Mouse (Mus musculus) limb, embryonic 12.5 days (tissue): ENCODE results near the gene Hepacam2. TPM values are rescaled to one million over a fixed set of nuclear protein-coding genes. Genes with fewer than 3 reads are reported as not detected.
"Not testable (repeated sequence)": the region's sequence is repeated elsewhere in the genome, so short reads cannot be mapped to it uniquely, and the experiment has no call there.

Experiments
- ATAC-seq: fragments of 200-750 bp; cut with Nextera tagmentation; 2 replicates; pipeline ENCODE4 v1.8.0; 2017; ENCODE audit warnings: low read depth, moderate TSS enrichment; ENCODE audit not compliant: insufficient number of reproducible peaks, insufficient read depth, low FRiP score, low TSS enrichment
- H3K27ac ChIP-seq: fragments of 300-500 bp; sonication (generic); 2 replicates; pipeline ENCODE4 v1.5.1; 2016; ENCODE audit warnings: mild to moderate bottlenecking, moderate library complexity
- H3K27me3 ChIP-seq: fragments of 300-500 bp; sonication (generic); 2 replicates; pipeline ENCODE4 v1.6.1; 2016; ENCODE audit warnings: mild to moderate bottlenecking, moderate library complexity
- H3K36me3 ChIP-seq: fragments of 300-500 bp; sonication (generic); 2 replicates; pipeline ENCODE4 v1.6.1; 2016; ENCODE audit warnings: mild to moderate bottlenecking, moderate library complexity
- H3K4me1 ChIP-seq: fragments of 300-500 bp; sonication (generic); replicated peaks from 2 replicates; pipeline ENCODE4 v1.6.1; 2016
- H3K4me2 ChIP-seq: fragments of 300-500 bp; sonication (generic); 2 replicates; pipeline ENCODE4 v1.6.1; 2016; ENCODE audit warnings: mild to moderate bottlenecking, moderate library complexity
- H3K4me3 ChIP-seq: fragments of 300-500 bp; sonication (generic); replicated peaks from 2 replicates; pipeline ENCODE4 v1.5.1; 2016; ENCODE audit warnings: mild to moderate bottlenecking
- H3K9ac ChIP-seq: fragments of 300-500 bp; sonication (generic); replicated peaks from 2 replicates; pipeline ENCODE4 v1.6.1; 2016; ENCODE audit warnings: mild to moderate bottlenecking, moderate library complexity
- H3K9me3 ChIP-seq: fragments of 300-500 bp; sonication (generic); 2 replicates; pipeline ENCODE4 v1.6.1; 2016; ENCODE audit warnings: mild to moderate bottlenecking, moderate library complexity
- WGBS: fragments of 180-500 bp; shearing (Covaris S2); methylation state at CpG from one replicate; pipeline ENCODE4 v1.1.7; 2016; 5-methylcytosine and 5-hydroxymethylcytosine counted together
- polyA plus RNA-seq: library from polyadenylated mRNA; unstranded; fragments of >200 nt; fragmentation: Nextera tagmentation; extraction: Ambion mirVana; gene quantifications from 2 replicates; pipeline ENCODE4 v1.2.1, GENCODE M21; 2016

The Hepacam2 gene
- polyA plus RNA-seq, 1 experiment from 2014 or later: 0.30 TPM

DNA sequence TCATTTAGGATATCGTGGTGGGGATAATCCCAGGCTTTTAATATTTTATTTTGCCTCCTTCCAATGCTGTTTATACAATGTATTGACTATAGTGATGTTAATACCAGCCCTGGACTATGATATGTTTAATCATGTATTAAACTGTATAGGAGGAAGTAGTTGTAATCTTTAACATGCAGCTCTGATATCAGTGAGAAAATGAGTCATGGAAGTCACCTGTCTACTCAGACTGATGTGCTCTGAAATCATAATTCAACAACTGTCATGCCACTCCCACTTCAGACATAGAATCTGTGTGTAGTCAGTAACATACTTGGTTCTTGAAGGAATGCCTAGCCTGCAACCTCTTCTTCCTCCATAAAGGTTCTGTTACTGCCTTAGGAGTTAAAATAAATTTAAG, 29.5 kb downstream of the Hepacam2 start:
- WGBS: 46% methylated on average over 1 of the region's 1 CpGs
- Histone ChIP-seq H3K9ac (no peak overlapping the region), H3K27ac (no peak overlapping the region), H3K4me3 (no peak overlapping the region), H3K9me3 (no peaks in the 10 kb centered on the region), H3K4me1 (no peaks in the 10 kb centered on the region), H3K27me3 (no peaks in the 10 kb centered on the region), H3K36me3 (no peaks in the 10 kb centered on the region), H3K4me2 (no peak overlapping the region)
- no peak for ATAC-seq

DNA sequence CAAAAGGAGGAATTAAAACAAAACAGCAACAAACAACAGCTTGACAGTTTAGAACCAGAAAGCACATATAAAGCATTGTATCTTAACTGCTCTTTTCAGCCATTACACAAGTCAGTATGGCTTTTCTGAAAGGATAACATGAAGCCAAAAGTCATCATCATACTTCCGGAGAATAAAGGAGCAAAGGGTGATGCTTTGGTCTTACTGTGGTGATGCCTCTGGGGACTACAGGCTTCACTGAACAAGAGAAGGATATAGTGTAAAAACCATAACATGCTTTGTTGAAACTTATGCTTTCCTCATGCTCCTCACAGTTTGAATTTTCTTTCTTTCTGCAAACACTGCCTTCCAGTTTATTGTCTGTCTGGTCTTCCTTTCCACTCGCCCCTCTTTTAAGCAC, 34.5 kb downstream of the Hepacam2 start:
- Histone ChIP-seq H3K27ac (no peak overlapping the region), H3K4me1 (no peaks in the 10 kb centered on the region; the same call in 1 of the 2 replicates), H3K36me3 (no peaks in the 10 kb centered on the region), H3K9ac (no peak overlapping the region), H3K4me2 (no peak overlapping the region), H3K4me3 (no peak overlapping the region), H3K9me3 (no peaks in the 10 kb centered on the region), H3K27me3 (no peaks in the 10 kb centered on the region)
- no peak for ATAC-seq
- WGBS: 81% methylated on average over 2 of the region's 2 CpGs

DNA sequence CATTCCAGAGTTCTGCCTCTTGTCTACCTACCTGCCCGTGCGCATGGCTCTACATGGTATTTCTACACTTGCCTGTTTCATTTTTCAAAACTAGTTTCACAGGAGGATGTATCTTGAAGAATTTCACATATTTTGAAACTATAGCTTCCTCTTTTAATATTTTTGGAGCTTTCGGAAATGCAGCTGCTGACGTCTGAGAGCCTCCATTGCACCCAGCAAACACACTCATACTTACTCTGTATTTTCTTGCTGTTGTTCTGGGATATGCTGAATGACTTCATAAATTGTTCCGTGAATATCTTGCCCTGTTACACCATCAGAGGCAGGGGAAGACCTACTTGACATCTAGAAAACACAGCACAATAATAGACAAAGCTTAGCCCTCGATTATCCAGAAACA, 35.1 kb downstream of the Hepacam2 start:
- H3K4me2 ChIP-seq: no peak overlapping the region
- H3K4me3 ChIP-seq: no peak overlapping the region
- H3K9ac ChIP-seq: no peak overlapping the region
- no peak for ATAC-seq
- H3K27me3 ChIP-seq: no peaks in the 10 kb centered on the region
- no peaks in the 10 kb centered on the region; the same call in 1 of the 2 replicates for H3K4me1 ChIP-seq
- no peaks in the 10 kb centered on the region for H3K36me3 ChIP-seq
- no peaks in the 10 kb centered on the region for H3K9me3 ChIP-seq
- no peak overlapping the region for H3K27ac ChIP-seq
- WGBS: 64% methylated on average over 6 of the region's 6 CpGs

DNA sequence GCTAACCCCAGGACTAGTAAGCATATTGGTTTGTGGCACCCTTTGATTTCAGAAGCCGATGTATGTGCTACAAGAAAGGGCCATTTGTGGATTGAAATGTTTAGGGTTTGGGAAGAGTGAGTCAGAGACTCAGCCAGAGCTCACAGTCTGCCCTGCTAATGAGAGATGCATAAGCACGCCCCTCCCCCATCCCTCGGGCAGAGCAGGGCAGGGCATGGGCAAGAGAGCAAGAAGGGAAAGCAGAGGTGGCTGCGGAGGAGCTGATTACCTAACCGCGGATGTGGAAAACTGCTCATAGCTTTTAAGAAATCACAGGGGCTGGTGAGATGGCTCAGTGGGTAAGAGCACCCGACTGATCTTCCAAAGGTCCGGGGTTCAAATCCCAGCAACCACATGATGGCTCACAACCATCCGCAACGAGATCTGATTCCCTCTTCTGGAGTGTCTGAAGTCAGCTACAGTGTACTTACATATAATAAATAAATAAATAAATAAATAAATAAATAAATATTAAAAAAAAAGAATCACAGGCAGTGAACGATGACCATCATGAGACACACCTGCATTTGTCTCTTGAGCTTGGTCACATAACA, 42.1 kb downstream of the Hepacam2 start:
- Histone ChIP-seq H3K36me3 (no peaks in the 10 kb centered on the region), H3K9me3 (no peaks in the 10 kb centered on the region), H3K9ac (no peak overlapping the region), H3K4me1 (no peaks in the 10 kb centered on the region), H3K27ac (no peak overlapping the region), H3K4me3 (no peak overlapping the region), H3K27me3 (no peaks in the 10 kb centered on the region), H3K4me2 (no peak overlapping the region)
- 67% methylated on average over 11 of the region's 11 CpGs for WGBS
- ATAC-seq: no peak

DNA sequence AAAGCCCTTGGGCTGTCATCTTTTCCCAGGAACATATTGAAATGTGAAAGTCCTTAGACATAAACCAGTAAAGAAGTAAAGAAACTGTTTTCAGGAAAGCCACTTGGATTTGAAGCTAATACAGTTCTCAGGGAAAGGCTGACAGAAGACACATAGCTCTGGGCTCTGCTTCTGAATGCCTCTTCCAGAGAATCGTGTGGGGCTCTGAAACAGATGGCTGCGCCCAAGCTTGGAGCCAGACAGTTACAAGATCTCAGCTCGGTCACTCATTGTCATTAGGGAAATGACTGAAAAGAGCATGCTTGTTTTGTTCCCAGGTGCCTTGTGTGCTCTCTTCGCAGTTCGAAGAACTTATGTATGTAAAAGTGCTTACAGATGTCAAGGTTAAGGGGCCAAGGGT, 43.7 kb downstream of the Hepacam2 start:
- Histone ChIP-seq H3K9ac (no peak overlapping the region), H3K36me3 (no peaks in the 10 kb centered on the region), H3K27ac (no peak overlapping the region), H3K4me2 (no peak overlapping the region), H3K4me3 (no peak overlapping the region), H3K4me1 (no peaks in the 10 kb centered on the region), H3K27me3 (no peaks in the 10 kb centered on the region), H3K9me3 (no peaks in the 10 kb centered on the region)
- WGBS: 30% methylated on average over 5 of the region's 5 CpGs
- ATAC-seq: no peak

DNA sequence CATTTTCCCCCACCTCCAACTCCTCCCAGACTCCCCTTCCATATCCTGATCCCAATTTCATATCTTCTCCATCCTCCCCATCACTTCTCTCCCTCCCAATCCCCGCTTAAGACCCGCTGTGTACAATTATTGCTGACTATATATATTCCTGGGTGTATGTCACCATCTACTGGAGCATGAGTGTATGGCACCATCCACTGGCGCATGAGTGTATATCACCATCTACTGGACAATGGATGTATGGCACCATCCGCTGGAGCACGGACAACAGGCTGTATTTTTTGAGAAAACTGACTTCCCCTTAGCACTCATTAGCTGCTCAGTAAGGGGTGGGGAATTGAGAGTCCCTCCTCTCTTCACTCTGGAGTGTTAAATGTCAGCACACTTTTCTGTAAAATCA, 50.7 kb downstream of the Hepacam2 start:
- H3K4me3 ChIP-seq: no peak overlapping the region
- H3K36me3 ChIP-seq: no peaks in the 10 kb centered on the region
- no peaks in the 10 kb centered on the region for H3K27me3 ChIP-seq
- no peaks in the 10 kb centered on the region for H3K9me3 ChIP-seq
- no peak overlapping the region for H3K4me2 ChIP-seq
- no peak for ATAC-seq
- WGBS: 4% methylated on average over 5 of the region's 5 CpGs
- H3K9ac ChIP-seq: no peak overlapping the region
- no peaks in the 10 kb centered on the region for H3K4me1 ChIP-seq
- no peak overlapping the region for H3K27ac ChIP-seq

DNA sequence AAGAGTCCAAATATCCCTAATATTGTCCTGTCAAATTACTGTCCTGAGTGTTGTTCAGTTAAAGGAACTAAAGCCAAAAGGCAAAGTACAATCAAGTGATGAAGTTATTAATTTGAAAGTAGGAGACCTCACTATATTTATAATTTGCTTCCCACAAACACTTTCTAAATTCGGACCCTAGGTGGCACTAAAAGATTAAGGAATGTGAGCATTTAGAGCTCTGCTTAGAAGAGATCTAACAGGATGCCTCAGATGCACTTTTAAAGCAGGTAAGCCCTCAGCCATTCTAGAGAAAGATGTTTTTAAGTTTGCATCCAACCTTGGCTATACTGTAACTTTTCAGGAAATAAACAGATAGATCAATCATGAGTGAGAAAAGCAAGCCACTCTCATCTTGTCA, 54.2 kb downstream of the Hepacam2 start:
- no peak overlapping the region for H3K27ac ChIP-seq
- no peaks in the 10 kb centered on the region for H3K4me1 ChIP-seq
- H3K4me2 ChIP-seq: no peak overlapping the region
- H3K27me3 ChIP-seq: no peaks in the 10 kb centered on the region
- no peak overlapping the region for H3K9ac ChIP-seq
- H3K4me3 ChIP-seq: no peak overlapping the region
- no peak for ATAC-seq
- 17% methylated on average over 1 of the region's 1 CpGs for WGBS
- H3K9me3 ChIP-seq: no peaks in the 10 kb centered on the region
- no peaks in the 10 kb centered on the region for H3K36me3 ChIP-seq

DNA sequence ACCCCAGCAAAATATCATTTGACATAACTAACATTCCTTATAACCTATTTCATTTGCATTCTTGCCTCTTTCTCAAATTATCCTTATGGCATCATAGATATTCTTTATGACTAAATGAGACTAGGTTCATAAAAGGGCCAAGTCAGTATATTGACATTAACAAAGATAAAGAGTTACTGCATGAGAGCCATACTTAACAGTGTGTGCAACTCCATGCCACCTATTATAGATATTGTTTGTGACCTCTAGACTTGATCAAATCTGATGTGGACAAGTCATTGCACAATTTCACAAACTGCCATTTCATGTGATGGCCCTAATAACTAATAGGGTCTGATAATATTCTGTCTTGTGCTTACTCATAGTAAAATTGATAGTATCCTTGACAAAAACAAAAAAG, 62.0 kb downstream of the Hepacam2 start:
- Histone ChIP-seq H3K9ac (no peak overlapping the region), H3K9me3 (no peaks in the 10 kb centered on the region), H3K4me1 (no peaks in the 10 kb centered on the region), H3K27ac (no peak overlapping the region), H3K27me3 (no peaks in the 10 kb centered on the region), H3K4me2 (no peak overlapping the region), H3K4me3 (no peak overlapping the region), H3K36me3 (no peaks in the 10 kb centered on the region)
- ATAC-seq: no peak

DNA sequence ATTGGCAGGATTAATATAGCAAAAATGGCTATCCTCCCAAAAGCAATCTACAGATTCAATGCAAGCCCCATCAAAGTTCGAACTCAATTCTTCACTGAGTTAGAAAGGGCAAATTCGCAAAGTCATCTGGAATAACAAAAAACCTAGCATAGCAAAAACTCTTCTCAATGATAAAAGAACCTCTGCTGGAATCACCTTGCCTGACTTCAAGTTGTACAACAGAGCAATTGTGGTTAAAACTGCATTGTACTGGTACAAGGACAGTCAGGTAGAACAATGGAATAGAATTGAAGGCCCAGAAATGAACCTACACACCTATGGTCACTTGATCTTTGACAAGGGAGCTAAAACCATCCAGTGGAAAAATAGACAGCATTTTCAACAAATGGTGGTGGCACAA, 67.1 kb downstream of the Hepacam2 start:
- H3K9me3 ChIP-seq, ATAC-seq: not testable (repeated sequence)
- 86% methylated on average over 2 of the region's 2 CpGs for WGBS

DNA sequence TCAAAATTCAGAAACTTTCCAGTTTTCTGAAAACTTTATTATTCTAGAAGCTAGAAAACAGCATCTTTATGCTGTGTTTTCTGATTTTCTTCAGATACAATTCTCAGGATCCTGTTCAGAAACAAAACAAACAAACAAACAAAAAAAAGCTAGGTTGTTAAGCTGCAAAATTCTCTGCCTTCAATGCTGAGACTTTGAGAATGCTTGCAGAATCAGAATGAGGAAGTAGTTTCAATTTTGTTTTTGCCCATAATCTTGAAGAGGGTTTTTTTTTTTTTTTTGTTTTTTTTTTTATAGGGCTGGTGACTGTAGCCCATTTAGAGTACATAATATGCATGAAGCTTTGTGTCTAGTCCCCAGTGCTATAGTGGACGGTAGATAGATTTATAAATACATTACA, 71.1 kb downstream of the Hepacam2 start:
- 79% methylated on average over 1 of the region's 1 CpGs for WGBS
- no peak overlapping the region for H3K4me3 ChIP-seq
- no peak overlapping the region for H3K9ac ChIP-seq
- H3K27me3 ChIP-seq: no peaks in the 10 kb centered on the region
- no peaks in the 10 kb centered on the region for H3K4me1 ChIP-seq
- ATAC-seq: no peak
- no peaks in the 10 kb centered on the region for H3K36me3 ChIP-seq
- H3K4me2 ChIP-seq: no peak overlapping the region
- no peaks in the 10 kb centered on the region for H3K9me3 ChIP-seq
- no peak overlapping the region for H3K27ac ChIP-seq

More for the DNA sequence above, 67.1 kb downstream of the Hepacam2 start:
- not testable (repeated sequence) for H3K27me3 ChIP-seq, H3K4me1 ChIP-seq, H3K9ac ChIP-seq, H3K4me3 ChIP-seq, H3K36me3 ChIP-seq, H3K4me2 ChIP-seq, H3K27ac ChIP-seq

DNA sequence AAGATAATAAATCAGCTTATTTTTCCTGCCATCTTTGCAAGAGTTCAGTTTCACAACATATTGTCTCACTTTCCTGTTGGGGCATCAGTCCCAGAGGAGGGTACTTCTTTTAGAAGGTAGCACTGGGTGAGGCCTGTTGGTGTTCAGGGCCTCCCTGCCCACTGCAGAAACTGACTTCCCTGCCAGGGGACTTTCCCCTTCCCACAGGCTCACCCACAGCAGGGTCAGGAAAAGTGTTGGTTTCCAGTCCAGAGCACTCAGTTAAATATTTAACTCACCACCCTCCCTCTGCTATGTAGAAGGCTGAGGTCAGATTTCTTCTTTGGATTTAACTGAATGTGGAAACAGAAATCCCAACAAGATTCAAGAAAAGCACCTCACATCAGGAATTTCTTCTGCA, 72.8 kb downstream of the Hepacam2 start:
- not testable (repeated sequence) for H3K27ac ChIP-seq, H3K9ac ChIP-seq, H3K4me3 ChIP-seq, H3K9me3 ChIP-seq, H3K27me3 ChIP-seq, H3K4me1 ChIP-seq, H3K4me2 ChIP-seq, ATAC-seq, H3K36me3 ChIP-seq

DNA sequence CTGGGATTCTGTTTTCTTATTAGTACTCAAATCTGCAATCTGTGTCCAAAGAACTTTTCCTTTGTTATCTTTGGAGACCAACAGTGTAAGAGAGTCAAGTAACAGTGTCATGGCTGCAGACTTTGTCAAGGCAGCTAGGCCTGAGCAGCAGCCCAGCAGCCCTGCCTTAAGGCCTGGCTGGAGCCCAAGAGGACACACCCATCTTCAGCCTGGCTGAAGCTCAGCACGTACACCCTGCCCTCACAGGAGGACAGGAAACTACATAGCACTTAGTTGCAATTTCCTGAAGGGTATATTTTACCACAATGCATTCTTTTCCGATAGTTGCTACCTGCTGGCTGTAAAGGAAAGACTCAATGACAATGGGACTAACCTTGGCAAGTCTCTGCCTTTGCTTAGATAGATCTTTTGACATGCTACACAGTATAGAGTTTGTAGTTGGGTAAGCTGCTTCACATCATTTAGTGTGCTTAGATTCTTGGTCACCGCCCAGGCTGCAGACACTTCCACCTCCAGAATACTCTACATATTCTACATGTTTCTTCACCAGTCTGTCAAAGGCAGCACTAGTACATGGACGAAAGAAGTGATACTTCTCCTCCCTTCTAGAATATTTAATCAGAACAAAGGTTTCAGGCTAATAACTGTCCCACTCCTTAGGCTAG, 73.4 kb downstream of the Hepacam2 start:
- H3K4me1 ChIP-seq, H3K27ac ChIP-seq, H3K9ac ChIP-seq, ATAC-seq, H3K9me3 ChIP-seq, H3K36me3 ChIP-seq, H3K4me2 ChIP-seq, H3K4me3 ChIP-seq, H3K27me3 ChIP-seq: not testable (repeated sequence)
- WGBS: 25% methylated on average over 1 of the region's 4 CpGs
